Mouse (Mus musculus): ENCODE measurements around the gene Erich6.

DNA sequence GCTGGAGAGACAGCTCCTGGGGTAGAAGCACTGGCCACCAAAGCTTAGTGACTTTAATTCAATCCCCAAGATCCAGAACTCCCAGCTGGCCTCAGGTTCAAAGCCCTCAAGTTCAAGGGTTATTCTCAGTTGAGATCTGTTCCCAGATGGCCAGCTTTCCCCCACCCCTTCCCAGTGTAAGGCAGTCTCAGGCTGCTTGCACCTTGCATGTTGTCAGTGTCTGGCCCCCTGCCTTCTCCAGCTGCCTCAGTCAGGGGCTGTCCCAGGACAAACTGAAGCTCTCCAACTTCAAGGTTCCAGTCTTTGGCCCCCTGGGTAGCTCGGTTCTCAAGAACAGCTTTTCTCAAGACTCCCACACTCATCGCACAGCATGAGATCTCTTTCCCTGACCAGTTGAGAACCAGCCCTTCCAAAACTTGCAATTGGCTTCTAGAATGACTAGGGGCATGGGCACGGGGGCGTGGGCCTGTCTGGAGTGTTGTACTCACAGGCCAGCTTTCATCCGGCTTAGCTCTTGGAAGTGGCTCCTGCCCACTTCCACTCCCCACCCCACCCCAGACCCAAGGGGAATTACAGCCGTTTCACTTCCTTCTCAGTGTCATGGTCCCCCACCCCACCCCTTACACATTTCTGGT lies 34.7 kb upstream of the Erich6 start:
- TF ChIP-seq EP300 (IDR thresholded peaks at IDR 0.05; ENCODE audit: low read depth) (no peak), CTCF (IDR thresholded peaks at IDR 0.05; ENCODE audit: low read depth) (no peak)
